Mouse (Mus musculus) adipose tissue, adult 10 weeks (tissue): Measurements from ENCODE around the gene Prss30. TPM values are rescaled to one million over a fixed set of nuclear protein-coding genes. Genes with fewer than 3 reads are reported as not detected.

ENCODE experiments used
- polyA plus RNA-seq: library from polyadenylated mRNA; stranded (reverse); fragments of 350-450 nt; fragmentation: Illumina TruSeq; extraction: RNeasy Lipid Tissue Mini Kit (QIAGEN cat#74804); gene quantifications from one replicate; pipeline ENCODE4 v1.2.3, GENCODE M21; 2014; ENCODE audit warnings: low read depth, low replicate concordance

Gene Prss30
- polyA plus RNA-seq: not detected

GRCm38 (mm10) chr17:23980297-23980909 is at the start of gene Prss30:
Gene Prss30 (minus strand): TSS chr17:23980566.

GRCm38 (mm10) chr17:23997901-23998300 is 17.5 kb upstream of the Prss30 start, which contains the start of gene Prss22:
Gene Prss22 (minus strand): TSS chr17:23998100.

GRCm38 (mm10) chr17:23955174-23955573 is 25.2 kb downstream of the Prss30 start, which contains the start of gene Sbpl:
Gene Sbpl (minus strand): TSS chr17:23955274.

GRCm38 (mm10) chr17:23941372-23941771 is 39.0 kb downstream of the Prss30 start, which contains the start of gene Sbp:
Gene Sbp (plus strand): TSS chr17:23941672.

Other genes with a start within 250 kb of the Prss30 start
- gene Paqr4, start 239.7 kb downstream of the Prss30 start, polyA plus RNA-seq: 19.4 TPM
- gene Kremen2, start 234.7 kb downstream of the Prss30 start, polyA plus RNA-seq: 0.24 TPM
- 65.6 TPM for gene Flywch1, start 209.0 kb downstream of the Prss30 start, polyA plus RNA-seq
- gene Flywch2, start 194.5 kb downstream of the Prss30 start, polyA plus RNA-seq: 16.1 TPM
- gene Srrm2, start 190.0 kb downstream of the Prss30 start, polyA plus RNA-seq: 339 TPM
- 387 TPM for gene Elob, start 151.4 kb downstream of the Prss30 start, polyA plus RNA-seq
- 1.4 TPM for gene Prss33, start 144.5 kb downstream of the Prss30 start, polyA plus RNA-seq
- not detected for gene Prss32, start 136.7 kb downstream of the Prss30 start, polyA plus RNA-seq
- 0.55 TPM for gene Prss41, start 136.4 kb downstream of the Prss30 start, polyA plus RNA-seq
- gene Prss21, start 112.5 kb downstream of the Prss30 start, polyA plus RNA-seq: 1.1 TPM
- gene Dcpp1, start 99.7 kb downstream of the Prss30 start, polyA plus RNA-seq: not detected
- not detected for gene Dcpp2, start 99.7 kb downstream of the Prss30 start, polyA plus RNA-seq
- gene Dcpp3, start 63.1 kb downstream of the Prss30 start, polyA plus RNA-seq: not detected
- gene Sbp, start 38.9 kb downstream of the Prss30 start, polyA plus RNA-seq: not detected
- not detected for gene Sbpl, start 25.3 kb downstream of the Prss30 start, polyA plus RNA-seq
- not detected for gene Prss22, start 17.5 kb upstream of the Prss30 start, polyA plus RNA-seq
- gene Prss27, start 57.6 kb upstream of the Prss30 start, polyA plus RNA-seq: 0.67 TPM
- 16.9 TPM for gene Kctd5, start 92.9 kb upstream of the Prss30 start, polyA plus RNA-seq
- 21.6 TPM for gene Pdpk1, start 170.4 kb upstream of the Prss30 start, polyA plus RNA-seq
- gene Amdhd2, start 183.2 kb upstream of the Prss30 start, polyA plus RNA-seq: 25.5 TPM
- gene Atp6v0c, start 189.1 kb upstream of the Prss30 start, polyA plus RNA-seq: 372 TPM
- 4.2 TPM for gene Tbc1d24, start 225.0 kb upstream of the Prss30 start, polyA plus RNA-seq
- 1.2 TPM for gene Ntn3, start 229.0 kb upstream of the Prss30 start, polyA plus RNA-seq
- 5.8 TPM for gene Tedc2, start 240.3 kb upstream of the Prss30 start, polyA plus RNA-seq